Mouse (Mus musculus): ENCODE measurements around the gene Tmem167.
"Not testable (repeated sequence)": the region's sequence is repeated elsewhere in the genome, so short reads cannot be mapped to it uniquely, and the experiment has no call there.

Gene Tmem167

GRCm38 (mm10) chr13:90088962-90089824 is at the start of gene Tmem167, which contains the start of gene Xrcc4:
Tmem167 (plus strand) TSS chr13:90089123.
Xrcc4 (minus strand) TSS chr13:90089608.
- DNase-seq: peak; percentile 97

GRCm38 (mm10) chr13:90039613-90040012 is 49.3 kb upstream of the Tmem167 start:
- DNase-seq: no peak

DNA sequence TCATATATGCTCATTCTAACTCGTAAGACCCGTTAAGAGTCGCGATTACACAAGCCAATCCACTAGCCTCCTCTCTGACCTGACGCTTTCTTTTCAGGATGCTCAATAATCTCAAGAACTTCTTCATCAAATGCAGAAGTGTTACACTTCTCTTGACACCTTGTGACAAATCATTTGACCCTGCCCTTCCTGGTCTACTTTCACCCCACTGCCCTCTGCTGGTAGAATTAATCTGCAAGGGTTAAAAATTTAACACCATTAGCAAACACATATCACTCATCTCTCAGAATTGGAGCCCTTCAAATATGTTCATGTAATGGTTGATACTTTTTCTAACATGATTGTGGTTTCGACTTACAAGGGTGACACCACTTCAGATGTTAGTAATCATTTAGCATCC is 37.2 kb upstream of the Tmem167 start:
- DNase-seq: no peak

GRCm38 (mm10) chr13:90052408-90052807 is 36.5 kb upstream of the Tmem167 start:
- DNase-seq: no peak

- DNase-seq: no peak
Observed at GRCm38 (mm10) chr13:90061877-90062276, 27.0 kb upstream of the Tmem167 start.

- DNase-seq: no peak
Observed at GRCm38 (mm10) chr13:90089825-90090183, 881 bp downstream of the Tmem167 start.

GRCm38 (mm10) chr13:90101514-90101913 is 12.6 kb downstream of the Tmem167 start:
- DNase-seq: no peak

- no peak for DNase-seq
Observed at GRCm38 (mm10) chr13:90106139-90106538, 17.2 kb downstream of the Tmem167 start.

GRCm38 (mm10) chr13:90108746-90109145 is 19.8 kb downstream of the Tmem167 start:
- DNase-seq: not testable (repeated sequence)

GRCm38 (mm10) chr13:90111681-90112080 is 22.8 kb downstream of the Tmem167 start:
- no peak for DNase-seq

DNA sequence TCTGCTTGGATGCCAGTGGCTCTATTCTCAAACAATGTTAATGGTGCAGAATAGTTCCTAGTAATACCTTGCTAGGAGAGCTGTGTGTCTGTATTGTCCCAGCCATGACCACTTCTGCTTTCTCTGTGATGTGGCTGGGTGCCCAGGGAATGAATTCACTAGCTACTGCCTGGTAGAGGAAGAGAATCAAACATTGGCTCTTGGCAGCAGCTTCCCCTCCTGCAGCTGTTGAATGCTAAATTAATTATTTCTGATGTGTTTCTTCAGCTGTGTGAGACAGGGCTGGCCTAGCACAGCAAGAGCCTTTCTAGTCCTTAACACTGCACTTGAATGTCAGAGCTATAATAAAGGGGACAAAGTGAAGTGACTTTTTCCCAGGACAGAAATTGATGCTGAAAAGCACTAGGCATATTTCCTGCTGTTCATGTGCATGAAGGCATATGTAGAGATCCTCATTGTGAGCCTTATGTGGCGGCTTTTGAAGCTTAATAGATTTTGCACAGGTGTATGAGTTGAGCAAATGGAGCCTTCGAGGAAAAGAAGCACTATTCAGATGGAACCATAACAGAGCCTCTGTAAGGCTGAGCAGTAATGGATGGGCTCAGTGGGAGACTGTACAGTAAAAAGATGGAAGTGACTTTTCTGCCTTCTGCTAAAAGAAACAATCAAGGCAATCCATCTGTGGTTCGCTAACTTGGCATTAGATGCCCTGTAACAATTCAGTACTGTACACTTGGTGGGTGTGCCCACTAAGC is 47.4 kb downstream of the Tmem167 start:
- peak; percentile 44 for DNase-seq

GRCm38 (mm10) chr13:90141681-90142080 is 52.8 kb downstream of the Tmem167 start:
- DNase-seq: no peak

GRCm38 (mm10) chr13:90143245-90143644 is 54.3 kb downstream of the Tmem167 start:
- no peak for DNase-seq

DNA sequence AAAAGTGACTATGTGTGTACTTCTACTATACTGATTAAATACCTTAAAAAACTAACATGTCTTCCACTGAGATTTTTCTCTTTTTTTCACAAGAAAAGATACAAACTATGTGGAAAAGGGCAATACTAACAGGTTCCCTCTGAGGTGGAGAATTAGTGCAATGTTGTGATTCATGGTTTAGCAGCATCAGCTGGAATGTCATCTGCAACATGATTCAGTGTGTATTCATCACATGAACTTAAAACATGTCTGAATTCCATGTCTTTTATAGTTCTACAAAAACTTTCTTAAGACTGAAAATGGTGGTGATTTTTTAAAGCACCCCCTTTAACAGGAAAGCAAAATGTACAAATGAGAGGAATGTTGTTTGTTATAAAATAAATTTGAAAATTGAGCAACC is 63.0 kb downstream of the Tmem167 start:
- no peak for DNase-seq

GRCm38 (mm10) chr13:90152536-90153273 is 63.8 kb downstream of the Tmem167 start:
- peak; percentile 20 for DNase-seq

DNA sequence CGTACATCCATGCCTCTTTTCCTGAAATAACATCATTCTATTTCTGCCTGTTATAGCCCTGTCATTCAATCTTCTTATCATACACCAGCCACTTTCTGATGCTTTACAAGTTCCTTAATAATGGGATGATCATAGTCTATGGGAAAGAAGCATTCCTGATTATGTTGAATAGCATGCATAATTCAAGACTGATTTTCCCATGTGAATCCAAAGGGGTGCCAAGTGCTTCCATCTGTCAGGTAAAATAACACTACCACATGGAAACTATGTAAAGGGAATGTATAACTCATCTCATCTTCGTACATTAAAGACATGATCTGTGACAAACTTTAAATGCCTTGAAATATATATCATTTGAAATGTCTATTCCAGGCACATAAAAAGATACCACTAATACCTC is 75.2 kb downstream of the Tmem167 start:
- DNase-seq: no peak

- no peak for DNase-seq
Observed at GRCm38 (mm10) chr13:90167044-90167443, 78.1 kb downstream of the Tmem167 start.

GRCm38 (mm10) chr13:90170100-90170781 is 81.3 kb downstream of the Tmem167 start:
- DNase-seq: no peak

DNA sequence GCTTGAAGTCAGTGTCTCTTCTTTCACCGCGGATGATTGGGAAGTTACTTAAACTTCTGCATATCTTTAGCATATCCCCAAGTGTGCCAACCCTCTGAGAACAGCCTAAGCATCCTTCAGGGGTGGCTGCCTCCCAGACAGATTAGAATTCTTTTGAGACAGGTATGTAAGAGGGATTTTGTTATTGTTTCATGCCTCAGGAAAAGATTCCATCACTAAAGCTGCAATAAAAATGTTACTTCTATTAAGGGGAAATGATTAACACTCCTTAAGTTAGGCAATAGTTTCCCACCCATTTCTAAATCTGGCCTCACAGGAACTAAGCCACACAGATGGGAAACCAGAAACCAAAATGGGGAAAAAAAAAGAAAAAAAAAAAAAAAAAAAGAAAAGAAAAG is 81.9 kb downstream of the Tmem167 start:
- no peak for DNase-seq

GRCm38 (mm10) chr13:90171390-90171789 is 82.5 kb downstream of the Tmem167 start:
- peak; percentile 18 for DNase-seq

DNA sequence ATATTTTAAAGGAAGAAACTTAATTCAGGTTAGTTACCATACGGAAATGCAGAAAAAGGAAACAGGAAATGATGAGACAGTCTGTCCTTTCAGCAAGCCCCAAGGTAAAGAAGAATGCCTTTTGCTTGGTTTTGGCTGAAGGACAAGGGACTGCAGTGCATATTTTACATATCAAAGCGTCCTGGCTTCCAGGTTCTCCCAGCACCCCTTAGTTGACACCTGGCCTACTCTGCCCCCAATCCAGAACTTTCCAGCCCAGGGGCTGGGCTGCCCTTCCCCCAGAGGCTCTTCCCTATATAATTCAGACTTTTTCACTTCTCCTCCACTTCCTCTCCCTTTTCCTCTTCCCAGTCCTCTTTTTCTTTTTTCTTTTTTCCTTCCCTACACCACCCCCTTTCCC is 86.7 kb downstream of the Tmem167 start:
- DNase-seq: no peak

DNA sequence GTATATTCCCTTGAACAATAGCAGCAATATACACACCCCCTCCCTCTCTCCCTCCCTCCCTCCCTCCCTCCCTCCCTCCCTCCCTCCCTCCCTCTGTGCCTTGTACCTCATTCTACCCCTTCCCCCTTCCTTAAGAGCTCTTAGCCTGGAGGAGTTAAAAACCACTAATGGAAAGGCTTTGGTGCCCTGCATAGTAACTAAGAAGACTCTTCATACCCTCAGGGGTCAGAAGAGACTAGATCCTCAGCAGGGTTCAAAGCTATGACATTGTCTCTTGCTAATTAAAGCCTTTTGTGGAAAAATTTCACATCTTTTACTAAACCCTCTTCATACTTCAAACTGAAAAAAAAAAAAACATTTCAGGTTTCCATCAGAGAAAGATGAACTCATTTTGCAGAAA is 93.3 kb downstream of the Tmem167 start:
- no peak for DNase-seq

GRCm38 (mm10) chr13:90183536-90183935 is 94.6 kb downstream of the Tmem167 start:
- DNase-seq: no peak
